Mouse (Mus musculus): Measurements from ENCODE around the gene Xylt2.

- TF ChIP-seq RAD21 (IDR thresholded peaks at IDR 0.05; ENCODE audit: low read depth, low read length) (no peak), CHD2 (IDR thresholded peaks at IDR 0.05; ENCODE audit: low read length) (no peak), EP300 (IDR thresholded peaks at IDR 0.05; ENCODE audit: low read length) (no peak), BHLHE40 (IDR thresholded peaks at IDR 0.05; ENCODE audit: low read depth, low read length) (no peak), POLR2AphosphoS2 (IDR thresholded peaks at IDR 0.05; ENCODE audit: low read depth, low read length) (no peak), ZMIZ1 (IDR thresholded peaks at IDR 0.05; ENCODE audit: low read depth, low read length) (no peak), POLR2A (IDR thresholded peaks at IDR 0.05; ENCODE audit: low read depth, low read length) (no peak), USF1 (IDR thresholded peaks at IDR 0.05; ENCODE audit: low read depth, low read length) (no peak), CTCF (conservative IDR thresholded peaks at IDR 0.05 in 1 of 2, IDR thresholded peaks at IDR 0.05 in 1 of 2; ENCODE audit: low read depth in 2 of 2, low read length in 2 of 2) (no peak), MAFK (IDR thresholded peaks at IDR 0.05; ENCODE audit: insufficient replicate concordance, low read length) (no peak), SMC3 (IDR thresholded peaks at IDR 0.05; ENCODE audit: low read depth, low read length) (no peak)
These were observed 45.3 kb downstream of the Xylt2 start for GRCm38 (mm10) chr11:94631969-94632368.
